Mouse (Mus musculus) kidney, adult 2 months (tissue): ENCODE results near the gene Crat.

Source experiments
- CTCF ChIP-seq: fragments of 200-500 bp; conservative IDR thresholded peaks from 2 replicates; pipeline ENCODE4 v1.5.1; 2011; ENCODE audit warnings: low read depth, mild to moderate bottlenecking, control low read depth, low read length, moderate library complexity, mixed read lengths; ENCODE audit not compliant: insufficient read depth, insufficient read length
- POLR2A ChIP-seq: fragments of 200-500 bp; IDR thresholded peaks from one replicate; pipeline ENCODE4 v1.6.1; 2011; ENCODE audit warnings: low read depth, low read length, control low read depth

GRCm38 (mm10) chr2:30371544-30371943 is 44.1 kb downstream of the Crat start:
- TF ChIP-seq POLR2A = no peak
- TF ChIP-seq CTCF = no peak
